Mouse (Mus musculus): ENCODE measurements around the gene Olfr62.

DNA sequence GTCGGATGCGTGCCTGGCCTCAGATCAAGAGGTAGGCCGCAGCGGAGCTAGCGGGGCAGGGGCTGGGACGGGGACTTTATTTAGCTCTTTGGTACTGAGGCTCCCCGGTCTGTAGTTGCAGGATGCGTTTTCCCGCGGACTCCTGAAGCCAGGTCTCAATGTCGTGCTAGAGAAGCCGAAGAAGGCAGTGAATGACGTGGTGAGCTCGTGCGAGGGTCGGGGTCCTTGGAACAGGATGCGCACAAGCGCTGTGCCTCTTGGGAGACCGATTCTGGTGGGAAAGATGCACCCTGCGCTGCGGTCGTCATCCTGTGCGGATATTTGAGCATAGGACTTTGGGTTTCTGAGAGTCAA, 37.8 kb upstream of the Olfr62 start:
- TF ChIP-seq POLR2A (IDR thresholded peaks at IDR 0.05; ENCODE audit: control insufficient read depth, low read depth, low read length) (no peak; the same call in 1 of the 2 replicates), CTCF (IDR thresholded peaks at IDR 0.05; ENCODE audit: control insufficient read depth, insufficient read depth, insufficient replicate concordance, low read depth, low read length) (no peak)

All from testis, adult 2 months (tissue).